Mouse (Mus musculus): ENCODE measurements around the gene Olfr214.
"Not testable (repeated sequence)": the region's sequence is repeated elsewhere in the genome, so short reads cannot be mapped to it uniquely, and the experiment has no call there.

Gene Olfr214

GRCm38 (mm10) chr6:116553935-116554334 lies at the start of gene Olfr214:
Gene Olfr214, plus strand, starts transcription at chr6:116554235.
- no peak for DNase-seq

DNA sequence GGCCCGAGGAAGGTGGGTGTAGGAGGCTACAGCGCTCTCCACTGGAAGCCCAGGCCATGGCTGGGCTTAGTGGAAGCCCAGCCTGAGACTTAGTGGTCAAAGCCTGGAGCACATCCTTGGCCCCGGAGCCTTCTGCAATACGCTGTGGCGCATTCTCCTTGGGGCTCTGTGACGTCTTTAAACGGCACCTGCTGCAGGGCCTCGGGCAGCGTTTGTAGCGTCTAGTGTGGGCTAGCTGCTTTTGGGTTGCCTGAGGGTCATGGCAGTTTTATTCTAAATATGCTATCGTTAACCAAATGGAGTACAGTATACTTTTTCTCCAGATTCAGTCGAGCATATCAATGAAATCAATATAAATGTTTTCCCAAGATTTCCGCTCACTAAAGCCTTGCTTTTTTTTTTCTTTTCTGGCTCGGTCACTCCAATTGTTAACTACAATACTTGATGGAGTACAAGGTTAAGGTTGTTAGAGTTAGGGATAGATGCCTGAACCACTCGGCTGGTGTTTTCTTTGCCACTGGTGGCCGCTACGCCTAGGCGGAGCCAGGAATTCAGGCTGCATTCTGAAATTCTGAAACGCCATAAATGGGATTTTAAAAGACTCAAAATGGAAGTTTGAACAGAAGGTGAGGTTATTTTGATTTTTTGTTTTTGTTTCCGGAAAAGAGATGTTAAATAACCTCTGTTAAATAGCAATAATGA lies 47.6 kb upstream of the Olfr214 start, which contains the start of gene Olfr212:
Olfr212 (plus strand) TSS at position 215 of the 702 bp plus-strand sequence.
- DNase-seq: not testable (repeated sequence)

GRCm38 (mm10) chr6:116514832-116515231 lies 39.2 kb upstream of the Olfr214 start:
- no peak for DNase-seq

DNA sequence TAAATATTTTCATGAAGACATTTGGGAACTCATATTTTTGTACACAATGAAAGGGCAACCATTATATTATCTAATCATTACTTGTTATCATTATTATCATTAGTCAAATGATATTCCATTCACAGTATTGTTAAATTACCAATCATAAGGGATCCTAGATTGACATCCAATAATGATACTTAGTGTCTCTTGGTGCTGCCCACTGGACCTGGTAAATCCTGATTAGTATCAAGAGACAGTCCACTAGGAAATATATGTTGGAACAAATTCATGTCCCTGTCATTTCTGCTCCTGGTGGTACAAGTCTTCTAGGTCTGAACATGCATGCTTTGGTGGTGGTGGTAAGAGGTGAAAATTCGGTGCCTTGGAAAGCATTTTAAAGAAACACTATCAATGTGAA lies 15.9 kb upstream of the Olfr214 start, which contains the start of gene Olfr213:
Olfr213 (plus strand) TSS at position 301 of the 400 bp plus-strand sequence.
- DNase-seq: no peak

DNA sequence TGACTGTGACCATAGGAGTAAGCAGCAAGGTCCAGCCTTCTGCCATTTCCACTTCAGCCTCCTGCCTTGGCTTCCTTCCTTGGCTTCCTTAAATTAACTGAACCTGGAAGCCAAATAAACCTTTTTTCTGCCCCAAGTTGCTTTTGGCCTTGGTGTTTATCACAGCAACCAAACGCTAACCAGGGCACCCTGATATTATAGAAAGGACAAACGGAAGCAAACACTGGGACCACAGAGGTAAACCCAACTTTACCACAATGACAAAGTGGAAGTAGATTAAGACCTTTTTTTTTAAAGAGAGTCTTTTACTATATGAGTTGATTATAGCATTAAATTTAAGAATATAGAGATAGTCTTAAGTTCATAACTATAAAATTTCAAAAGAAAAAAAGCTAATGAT lies 11.5 kb upstream of the Olfr214 start:
- DNase-seq: no peak

GRCm38 (mm10) chr6:116550841-116551240 lies 3.2 kb upstream of the Olfr214 start, which contains the start of gene Gm5580:
Gene Gm5580, plus strand, starts transcription at chr6:116551141.
- not testable (repeated sequence) for DNase-seq

GRCm38 (mm10) chr6:116554952-116555351 lies 917 bp downstream of the Olfr214 start:
- no peak for DNase-seq

DNA sequence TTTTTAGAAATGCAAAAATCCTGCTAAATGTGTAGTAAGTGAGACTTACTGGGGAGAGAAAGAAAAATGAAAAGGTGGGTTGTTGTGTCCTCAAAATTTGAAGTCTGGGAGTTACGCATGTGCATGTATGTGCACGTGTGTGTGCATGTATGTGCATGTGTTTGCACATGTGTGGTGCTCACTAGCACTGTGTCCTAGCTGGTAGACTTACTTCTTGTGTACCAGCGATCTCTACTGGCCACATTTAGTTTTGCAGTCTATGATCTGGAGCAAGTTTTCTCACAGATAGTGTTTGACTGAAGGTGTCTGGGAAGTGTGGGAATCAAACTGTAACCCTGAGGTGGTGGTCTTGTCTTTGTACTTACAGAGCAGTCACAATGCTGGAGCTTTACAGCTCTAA lies 15.8 kb downstream of the Olfr214 start:
- peak; percentile 41 for DNase-seq

DNA sequence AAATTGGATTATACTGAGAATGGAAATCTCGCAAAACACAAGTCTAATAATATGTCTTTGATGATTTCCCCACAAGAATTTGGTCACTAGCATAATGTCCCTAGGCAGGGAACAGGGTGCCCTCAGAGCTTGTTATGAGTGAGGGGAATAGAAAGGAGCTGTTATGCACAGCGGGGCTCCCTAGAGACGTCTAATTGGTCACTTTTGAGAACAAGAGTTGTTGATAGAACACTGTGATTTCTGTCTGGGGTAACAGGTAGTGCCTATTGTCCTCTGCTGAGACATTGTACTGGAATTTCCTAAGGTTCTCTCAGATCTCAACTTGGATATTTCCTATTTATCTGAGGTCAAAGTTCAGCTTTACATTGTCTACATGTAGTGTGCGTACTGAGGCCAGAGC lies 30.1 kb downstream of the Olfr214 start, which contains the start of gene Olfr215:
Olfr215 (minus strand) TSS at position 101 of the 400 bp plus-strand sequence.
- DNase-seq: no peak

- DNase-seq: not testable (repeated sequence)
These were observed 46.9 kb downstream of the Olfr214 start for GRCm38 (mm10) chr6:116600969-116601368.

GRCm38 (mm10) chr6:116607230-116607629 lies 53.2 kb downstream of the Olfr214 start:
- no peak for DNase-seq
